Mouse (Mus musculus) C2C12 (cell line): ENCODE measurements around the gene Trim65.

ENCODE experiments used
- CEBPB ChIP-seq: IDR thresholded peaks from one replicate; pipeline ENCODE4 v1.6.1; 2011; ENCODE audit warnings: low read depth, mild to moderate bottlenecking, control low read depth, moderate library complexity
- CTCF ChIP-seq: IDR thresholded peaks from one replicate; pipeline ENCODE4 v1.5.1; 2011; ENCODE audit not compliant: control insufficient read depth, insufficient read depth, insufficient read length
- FOSL1 ChIP-seq: IDR thresholded peaks from one replicate; pipeline ENCODE4 v1.8.0; 2011; ENCODE audit warnings: mild to moderate bottlenecking, low read length; ENCODE audit not compliant: poor library complexity, insufficient read depth, severe bottlenecking
- MAX ChIP-seq: IDR thresholded peaks from one replicate; pipeline ENCODE4 v1.6.1; 2011; ENCODE audit warnings: mild to moderate bottlenecking, control low read depth
- MYOD1 ChIP-seq: IDR thresholded peaks from one replicate; pipeline ENCODE4 v1.6.1; 2011; ENCODE audit warnings: low read depth; ENCODE audit not compliant: control insufficient read depth, insufficient read length
- MYOG ChIP-seq: IDR thresholded peaks from one replicate; pipeline ENCODE4 v1.6.1; 2011; ENCODE audit not compliant: control insufficient read depth, insufficient read length; ENCODE audit errors: extremely low read depth
- USF1 ChIP-seq: IDR thresholded peaks from one replicate; pipeline ENCODE4 v1.6.1; 2011; ENCODE audit warnings: low read depth, mild to moderate bottlenecking, control low read depth, moderate library complexity

DNA sequence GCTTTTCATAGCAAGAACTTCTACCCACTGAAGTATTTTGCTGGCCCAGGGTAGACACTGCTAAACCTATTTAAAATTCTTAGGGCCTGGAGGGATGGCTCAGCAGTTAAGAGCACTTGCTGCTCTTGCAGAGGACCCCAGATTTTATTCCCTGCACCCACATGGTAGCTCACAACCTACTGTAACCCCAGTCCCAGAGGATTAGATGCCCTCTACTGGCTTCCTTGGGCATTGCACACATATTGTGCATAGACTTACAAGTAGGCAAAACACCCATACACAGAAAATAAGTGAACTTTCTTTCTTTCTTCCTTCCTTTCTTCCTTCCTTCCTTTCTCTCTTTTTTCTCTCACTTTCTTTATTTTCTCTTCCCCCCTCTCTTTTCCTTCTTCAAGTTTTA is 13.1 kb downstream of the Trim65 start:
- TF ChIP-seq CTCF, result no peak
- no peak for TF ChIP-seq MAX
- no peak for TF ChIP-seq MYOG
- no peak for TF ChIP-seq CEBPB
- no peak for TF ChIP-seq USF1
- no peak for TF ChIP-seq MYOD1
- no peak for TF ChIP-seq FOSL1
